Mouse (Mus musculus) gastrocnemius, postnatal 14 days (tissue): Measurements from ENCODE around the gene Nfatc2ip. TPM values are rescaled to one million over a fixed set of nuclear protein-coding genes. Genes with fewer than 3 reads are reported as not detected.

Source experiments
- DNase-seq: peaks from one replicate; pipeline ENCODE4 v3.0.0; 2021; ENCODE audit warnings: mixed read lengths
- intact Hi-C: fragments of 180-260 bp; cut with DNase I; formaldehyde crosslinking; loops from one replicate; pipeline ENCODE4 v1.15.1; 2025; ENCODE audit warnings: low total_unique reads
- total RNA-seq, 2 experiments: library from RNA; stranded (reverse); gene quantifications; 2 replicates each; pipeline ENCODE4 v1.2.3; 2021

The Nfatc2ip gene
- total RNA-seq, 2 experiments from 2014 or later: 2.1 to 2.6 TPM

DNA sequence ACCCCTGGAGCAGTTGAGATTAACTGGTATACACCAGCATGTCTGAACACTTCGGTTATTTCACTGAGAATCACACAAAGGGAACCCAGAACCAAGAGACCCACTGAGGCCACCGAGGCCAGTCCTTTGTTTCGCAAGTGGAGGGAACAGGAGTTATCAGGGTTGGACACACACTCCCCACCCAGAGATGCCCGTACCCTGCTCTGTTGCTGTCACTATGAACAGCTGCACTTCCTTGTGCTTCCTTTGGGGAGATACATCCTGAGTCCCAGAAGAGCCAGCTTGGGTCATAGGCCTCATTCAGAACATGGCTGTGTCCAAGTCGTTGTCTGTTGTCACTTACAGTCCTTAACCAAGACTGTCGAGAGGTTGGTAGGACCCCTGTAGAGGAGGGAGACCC, 33.5 kb downstream of the Nfatc2ip start:
- no peak for DNase-seq
- intact Hi-C loops: no loop called here

DNA sequence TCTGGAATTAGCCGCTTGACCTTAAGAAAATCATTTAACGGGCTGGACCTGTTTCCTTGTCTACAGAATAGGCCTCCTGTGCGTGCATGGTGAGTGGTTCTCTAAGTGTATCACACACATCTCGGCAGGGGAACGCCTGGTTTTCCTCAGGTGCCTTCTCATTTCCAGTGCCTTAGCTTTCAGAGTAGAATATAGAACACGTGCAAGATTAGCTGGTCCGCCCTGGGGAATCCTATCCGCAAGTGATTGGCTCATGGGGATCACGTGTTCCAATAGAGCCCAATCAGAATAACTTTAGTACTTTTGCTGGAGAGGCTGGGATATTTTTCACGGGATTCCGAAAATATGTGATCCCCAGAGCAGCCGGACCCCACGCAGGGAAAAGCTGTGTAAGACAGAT, 37.5 kb downstream of the Nfatc2ip start:
- intact Hi-C loops: no loop called here

DNA sequence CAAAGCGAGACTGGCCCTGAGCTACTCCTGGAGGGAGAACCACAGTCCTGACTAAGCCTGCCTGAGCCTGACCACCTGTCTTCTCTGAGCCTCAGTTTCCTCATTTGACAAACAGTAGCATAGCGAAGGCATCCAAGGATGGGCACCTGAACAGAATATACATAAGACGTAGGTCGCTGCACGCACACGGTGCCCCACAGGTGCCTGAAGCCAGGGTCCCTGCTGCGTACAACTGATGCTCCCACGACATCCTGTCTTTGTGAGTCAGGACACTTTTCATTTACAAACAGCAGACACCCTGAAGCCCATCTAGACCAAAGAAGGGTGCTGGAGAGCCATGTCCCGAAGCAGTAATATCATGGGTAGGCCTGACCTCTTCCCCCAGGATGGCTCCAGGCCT, 38.1 kb downstream of the Nfatc2ip start:
- DNase-seq: no peak
- intact Hi-C loops: no loop called here

More for the DNA sequence above, 37.5 kb downstream of the Nfatc2ip start:
- no peak for DNase-seq

DNA sequence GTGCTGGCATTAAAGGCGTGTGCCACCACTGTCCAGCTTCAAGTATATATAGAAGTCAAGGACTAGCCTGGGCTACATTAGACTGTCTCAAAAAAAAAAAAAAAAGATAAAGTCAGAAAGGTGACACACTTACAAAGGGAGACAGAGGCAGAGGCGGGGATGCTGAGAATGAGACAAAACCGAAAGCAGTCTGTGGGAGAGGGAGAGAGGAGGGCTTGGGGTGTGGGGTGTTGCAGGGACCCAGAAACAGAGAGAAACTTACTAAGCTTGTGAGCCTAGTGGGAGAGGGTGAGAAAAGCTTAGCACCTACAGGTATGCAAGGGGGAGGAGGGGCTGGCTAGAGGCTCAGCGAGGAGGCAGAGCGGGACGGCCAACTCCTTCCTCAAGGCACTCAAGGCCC, 38.7 kb downstream of the Nfatc2ip start:
- DNase-seq: no peak
- intact Hi-C loops: no loop called here

DNA sequence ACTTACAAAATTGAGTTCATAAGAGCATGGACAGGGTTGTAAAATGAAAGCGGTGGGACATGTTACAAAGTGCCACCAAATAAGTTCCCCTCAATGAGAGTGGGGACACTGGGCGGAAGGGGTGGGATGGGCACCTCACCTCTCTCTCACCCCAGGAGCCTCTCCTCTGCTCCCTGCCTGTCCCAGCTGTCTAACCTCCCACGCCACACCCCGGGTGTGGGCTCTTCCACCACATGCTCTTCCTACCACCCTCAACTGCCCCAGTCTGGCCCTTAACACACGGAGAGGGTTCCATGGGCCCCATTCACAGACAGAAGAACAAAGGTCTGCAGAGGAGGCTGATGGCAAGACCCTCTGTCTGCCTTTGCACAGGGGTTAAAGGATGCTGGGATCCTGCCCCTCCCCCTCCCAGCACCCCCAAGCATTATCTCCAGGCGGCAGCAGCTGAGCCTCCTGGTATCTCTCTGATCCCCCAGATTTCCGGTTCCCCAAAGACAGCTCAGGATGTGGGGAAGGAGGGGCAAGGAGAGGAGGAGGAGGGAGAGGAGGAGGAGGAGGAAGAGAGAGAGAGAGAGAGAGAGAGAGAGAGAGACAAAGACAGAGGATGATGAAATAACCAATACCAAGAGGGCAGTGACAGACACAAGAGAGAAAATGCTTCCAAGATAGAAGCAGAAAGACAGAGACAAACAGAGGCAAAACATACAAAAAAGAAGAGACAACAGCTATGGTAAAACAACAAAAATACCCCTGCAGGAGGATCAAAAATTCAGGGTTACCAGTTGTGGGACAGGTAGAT, 39.5 kb downstream of the Nfatc2ip start:
- intact Hi-C loops: no loop called here
- no peak for DNase-seq

DNA sequence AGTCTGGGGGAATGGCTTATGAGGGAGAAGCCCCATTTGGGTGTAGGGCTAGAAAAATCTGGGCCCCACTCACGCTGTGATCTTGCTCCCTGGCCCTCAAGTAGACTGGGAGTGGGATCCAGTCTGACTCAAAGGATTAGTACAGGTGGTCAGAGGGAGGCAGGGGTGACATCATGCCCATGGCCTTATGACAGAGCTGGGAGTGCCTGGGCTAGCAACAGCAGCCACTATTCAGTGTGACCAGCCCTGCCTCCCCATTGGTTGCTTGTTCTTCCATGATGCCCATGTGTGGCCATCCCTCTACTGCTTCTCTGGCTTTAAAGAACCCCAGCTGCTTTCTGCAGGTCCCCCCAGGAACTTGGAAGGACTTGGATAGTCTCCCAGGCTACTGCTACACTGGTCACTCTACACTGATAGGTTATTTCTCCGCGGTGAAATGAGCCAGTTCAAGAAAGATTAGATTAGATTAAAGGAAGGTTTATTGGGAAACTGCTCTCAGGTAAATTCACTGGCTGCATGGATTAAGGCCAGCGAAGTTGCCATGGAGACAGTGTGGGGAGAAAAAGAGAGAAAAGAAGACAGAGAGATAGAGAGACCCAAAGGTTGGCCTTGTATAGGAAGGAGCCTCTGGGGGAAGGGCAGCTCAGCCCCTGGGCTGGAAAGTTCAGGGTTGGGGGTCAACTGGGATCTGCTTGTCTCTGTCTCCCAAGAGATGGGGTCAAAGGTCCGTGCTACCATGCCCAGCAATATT, 40.5 kb downstream of the Nfatc2ip start:
- intact Hi-C loops: no loop called here
- DNase-seq: no peak

DNA sequence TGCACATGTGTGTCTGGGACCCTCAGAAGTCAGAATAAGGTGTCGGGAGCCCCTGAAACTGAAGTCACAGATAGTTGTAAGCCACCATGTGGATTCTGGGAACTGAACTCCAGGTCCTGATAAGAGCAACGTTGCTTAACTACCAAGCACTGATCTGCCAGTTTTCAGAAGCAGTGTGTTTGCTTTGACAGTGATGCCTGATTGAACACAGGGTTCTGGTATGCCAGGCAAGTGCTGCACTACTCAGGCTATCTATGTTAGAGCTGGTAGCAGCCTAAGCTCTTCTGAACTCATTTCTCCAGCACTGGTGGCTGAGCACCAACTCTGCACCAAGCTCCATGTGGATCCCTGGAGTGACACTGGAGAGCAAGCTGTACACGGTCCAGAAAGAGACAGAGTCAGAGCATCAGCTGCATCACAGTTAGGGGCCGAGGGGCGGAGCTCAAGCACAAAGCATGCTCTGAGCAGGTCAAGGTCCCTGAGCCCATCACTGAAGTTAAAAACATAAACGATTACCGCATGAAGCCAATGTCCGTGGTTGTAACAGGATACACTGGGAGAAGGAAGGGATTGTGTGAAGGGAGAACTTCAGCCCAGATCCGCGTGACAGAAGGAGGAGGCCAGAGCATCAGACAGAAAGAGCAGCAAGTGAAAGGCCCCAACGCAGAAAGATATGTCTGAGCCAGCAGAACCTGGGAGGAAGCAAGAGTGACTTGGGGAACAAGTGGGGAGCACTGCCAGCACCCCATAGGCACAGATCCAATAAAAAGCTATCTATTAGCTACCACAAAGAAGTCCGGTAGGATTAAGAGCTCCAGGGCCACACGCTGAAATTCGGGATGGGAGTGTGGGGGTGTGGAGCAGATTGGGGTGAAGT, 41.6 kb downstream of the Nfatc2ip start:
- intact Hi-C loops: no loop called here

DNA sequence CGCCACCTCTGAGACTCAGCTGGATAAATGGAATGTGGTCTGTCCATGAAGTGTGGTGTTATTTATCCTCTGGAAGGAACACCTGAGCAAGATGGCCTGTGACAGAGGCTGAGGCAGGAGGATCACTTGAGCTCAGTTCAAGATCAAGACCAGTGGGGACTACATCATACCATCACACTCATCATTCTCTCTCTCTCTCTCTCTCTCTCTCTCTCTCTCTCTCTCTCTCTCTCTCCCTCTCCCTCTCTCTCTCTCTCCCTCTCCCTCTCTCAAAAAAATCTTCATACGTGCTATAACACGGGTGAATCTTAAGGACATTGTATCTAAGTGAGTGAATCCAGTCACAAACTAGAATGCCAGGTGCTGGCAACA, 42.6 kb downstream of the Nfatc2ip start:
- intact Hi-C loops: no loop called here
- no peak for DNase-seq

More for the DNA sequence above, 41.6 kb downstream of the Nfatc2ip start:
- no peak for DNase-seq

GRCm38 (mm10) chr7:126353251-126353993, 43.1 kb downstream of the Nfatc2ip start:
- no peak for DNase-seq
- intact Hi-C loops: no loop called here

DNA sequence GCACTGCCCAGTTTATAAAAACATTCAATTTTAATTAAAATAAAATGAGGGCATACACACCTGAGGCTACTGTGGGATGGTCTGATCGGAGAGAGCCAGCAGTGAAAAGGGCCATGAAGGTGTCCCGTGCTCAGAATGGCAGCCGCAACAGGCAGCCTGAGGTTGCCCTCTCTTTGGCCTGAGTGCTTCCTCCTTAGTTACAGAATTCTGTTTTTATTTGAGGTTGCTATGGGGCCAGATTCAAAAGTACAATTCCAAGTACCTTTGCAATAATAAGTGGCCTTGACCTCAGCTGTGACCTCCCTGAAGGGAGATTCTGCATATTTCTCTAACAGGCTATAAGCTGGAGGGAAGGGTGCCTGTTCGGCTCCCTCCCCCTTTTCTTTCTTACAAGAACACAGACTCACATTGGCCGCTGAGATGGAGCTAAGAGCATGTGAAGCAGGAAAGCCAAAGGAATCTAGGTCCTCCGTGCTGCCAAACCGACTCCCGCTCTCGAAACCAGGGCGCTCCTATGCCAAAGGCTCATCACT, 45.1 kb downstream of the Nfatc2ip start:
- DNase-seq: no peak
- intact Hi-C loops: no loop called here

- intact Hi-C loops: no loop called here
- DNase-seq: no peak
These were observed 45.7 kb downstream of the Nfatc2ip start for GRCm38 (mm10) chr7:126350748-126351418.

- DNase-seq: no peak
- intact Hi-C loops: no loop called here
These were observed 48.2 kb downstream of the Nfatc2ip start for GRCm38 (mm10) chr7:126348293-126348692.

- DNase-seq: no peak
- intact Hi-C loops: no loop called here
These were observed 49.4 kb downstream of the Nfatc2ip start for GRCm38 (mm10) chr7:126347098-126347497.

- intact Hi-C loops: no loop called here
- no peak for DNase-seq
These were observed 50.6 kb downstream of the Nfatc2ip start for GRCm38 (mm10) chr7:126345969-126346368.

GRCm38 (mm10) chr7:126345557-126345956, 51.0 kb downstream of the Nfatc2ip start:
- intact Hi-C loops: no loop called here
- DNase-seq: no peak

DNA sequence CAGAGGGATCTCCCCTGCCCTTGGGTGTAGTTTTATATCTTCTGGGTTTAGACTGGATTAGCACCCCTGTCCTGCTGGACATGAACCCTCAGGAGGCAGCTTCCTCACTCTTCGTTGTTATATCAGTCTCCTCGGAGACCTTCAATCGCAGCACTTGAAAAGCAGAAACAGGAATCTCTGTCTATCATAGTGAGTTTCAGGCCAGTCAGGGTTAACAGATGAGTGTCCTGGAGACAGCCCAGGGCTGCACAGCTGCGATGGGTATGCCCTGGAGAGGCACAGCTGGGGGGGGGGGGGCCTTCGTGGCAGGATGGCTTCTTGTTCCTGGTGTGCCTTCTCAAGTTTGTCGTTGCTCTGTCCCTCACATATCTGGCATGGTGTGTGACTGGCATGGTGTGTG, 55.6 kb downstream of the Nfatc2ip start:
- no peak for DNase-seq
- intact Hi-C loops: no loop called here

DNA sequence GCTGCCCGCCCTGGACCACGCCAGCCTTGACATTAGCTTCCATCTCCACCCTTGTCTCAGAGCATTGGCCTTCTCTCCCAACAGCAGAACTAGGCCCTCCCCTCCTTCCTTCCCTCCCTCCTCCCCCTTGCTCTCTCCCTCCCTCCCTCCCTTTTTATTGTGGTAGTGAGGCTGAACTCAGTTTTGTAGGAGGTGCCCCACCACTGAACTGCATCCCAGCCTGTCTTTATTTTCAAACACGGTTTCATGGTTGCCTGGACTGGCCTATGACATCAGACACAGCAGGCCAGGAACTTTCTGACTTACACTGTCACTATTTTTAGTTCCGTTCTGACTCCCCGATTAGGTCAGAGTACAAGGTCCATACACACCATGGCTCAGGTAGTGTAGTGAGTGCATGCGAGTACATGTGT, 56.3 kb downstream of the Nfatc2ip start:
- intact Hi-C loops: no loop called here
- no peak for DNase-seq

GRCm38 (mm10) chr7:126339521-126339971, 57.0 kb downstream of the Nfatc2ip start:
- no peak for DNase-seq
- intact Hi-C loops: no loop called here

GRCm38 (mm10) chr7:126338906-126339305, 57.6 kb downstream of the Nfatc2ip start:
- no peak for DNase-seq
- intact Hi-C loops: no loop called here
